Mouse (Mus musculus): Measurements from ENCODE around the gene Leprot. TPM values are rescaled to one million over a fixed set of nuclear protein-coding genes. Genes with fewer than 3 reads are reported as not detected.

Gene Leprot
- total RNA-seq, 2 experiments from 2014 or later, result 45.0 to 74.5 TPM

- DNase-seq (ENCODE audit: low spot score in 2 of 2), result peak; percentile 41 to 65
These were observed 16.7 kb downstream of the Leprot start for GRCm38 (mm10) chr4:101664160-101664750.

GRCm38 (mm10) chr4:101664766-101665165, 17.2 kb downstream of the Leprot start:
- DNase-seq (ENCODE audit: low spot score in 2 of 2), result no peak

GRCm38 (mm10) chr4:101669161-101669560, 21.6 kb downstream of the Leprot start:
- no peak for DNase-seq (ENCODE audit: low spot score in 2 of 2)

DNA sequence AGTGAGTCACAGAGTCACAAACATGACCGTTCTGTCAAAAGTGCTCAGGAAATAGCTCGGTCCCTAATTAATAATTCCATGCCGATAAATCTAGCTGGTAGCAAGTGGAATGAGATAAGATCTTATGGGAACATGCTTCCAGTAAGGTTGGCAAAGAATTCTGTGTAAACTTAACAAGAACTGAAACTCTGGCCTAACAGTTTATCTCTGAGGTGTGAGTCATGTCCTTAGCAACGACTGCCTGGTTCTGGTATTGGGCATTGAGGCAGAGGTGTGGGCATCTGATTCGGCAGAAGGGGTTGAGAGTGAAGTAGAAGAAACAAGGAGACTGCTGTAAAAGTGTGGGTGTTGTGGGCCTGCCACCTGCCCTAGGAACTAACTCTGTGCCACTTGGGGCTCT, 22.3 kb downstream of the Leprot start:
- DNase-seq (ENCODE audit: low spot score in 2 of 2), result peak in 1 of 2 experiments; percentile 18

- DNase-seq (ENCODE audit: low spot score in 2 of 2), result no peak
These were observed 27.3 kb downstream of the Leprot start for GRCm38 (mm10) chr4:101674790-101675189.

- no peak for DNase-seq (ENCODE audit: low spot score in 2 of 2)
These were observed 28.2 kb downstream of the Leprot start for GRCm38 (mm10) chr4:101675726-101676125.

DNA sequence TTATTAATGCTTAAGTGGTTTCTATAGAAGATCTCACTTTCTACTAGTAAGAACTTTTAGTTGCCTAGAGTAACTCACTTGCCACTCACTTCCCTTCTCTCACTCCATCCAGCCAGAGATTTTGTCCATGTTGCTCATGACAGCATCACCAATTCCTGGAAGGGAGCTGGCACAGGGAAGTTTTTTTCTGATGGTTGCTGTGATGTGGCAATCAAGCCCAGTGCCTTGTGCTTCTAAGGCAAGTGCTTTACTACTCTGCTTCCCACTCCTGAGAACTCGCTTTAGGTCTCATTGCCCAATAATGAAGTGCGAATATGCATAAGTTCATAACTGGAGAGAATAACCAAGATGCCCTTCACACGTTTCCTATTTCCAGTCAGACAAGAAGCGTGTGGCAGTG, 35.1 kb downstream of the Leprot start:
- DNase-seq (ENCODE audit: low spot score in 2 of 2), result peak in 1 of 2 experiments; percentile 26

- no peak for DNase-seq (ENCODE audit: low spot score in 2 of 2)
These were observed 35.6 kb downstream of the Leprot start for GRCm38 (mm10) chr4:101683086-101683485.

GRCm38 (mm10) chr4:101684821-101685220, 37.3 kb downstream of the Leprot start:
- DNase-seq (ENCODE audit: low spot score in 2 of 2), result no peak

GRCm38 (mm10) chr4:101686227-101686810, 38.8 kb downstream of the Leprot start:
- no peak for DNase-seq (ENCODE audit: low spot score in 2 of 2)

DNA sequence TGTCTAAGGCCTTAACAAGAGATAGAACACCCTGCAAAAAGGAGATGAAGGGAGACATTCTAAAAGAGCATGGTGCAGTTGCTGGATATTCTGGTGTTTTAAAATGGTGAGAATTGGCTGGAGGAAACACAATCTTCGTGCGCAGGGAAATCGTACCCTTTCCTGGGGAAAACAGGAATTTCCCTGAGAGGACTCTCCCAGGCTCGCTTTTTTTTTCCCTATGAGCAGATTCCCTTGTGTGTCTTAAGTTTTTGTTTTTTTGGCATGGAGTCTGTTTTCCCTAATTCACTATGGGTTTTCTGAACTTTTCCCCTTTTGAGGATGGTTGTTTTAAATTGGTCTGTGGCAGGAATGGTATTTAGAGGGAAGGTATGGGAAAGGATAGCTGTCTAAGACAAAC, 41.7 kb downstream of the Leprot start:
- no peak for DNase-seq (ENCODE audit: low spot score in 2 of 2)

DNA sequence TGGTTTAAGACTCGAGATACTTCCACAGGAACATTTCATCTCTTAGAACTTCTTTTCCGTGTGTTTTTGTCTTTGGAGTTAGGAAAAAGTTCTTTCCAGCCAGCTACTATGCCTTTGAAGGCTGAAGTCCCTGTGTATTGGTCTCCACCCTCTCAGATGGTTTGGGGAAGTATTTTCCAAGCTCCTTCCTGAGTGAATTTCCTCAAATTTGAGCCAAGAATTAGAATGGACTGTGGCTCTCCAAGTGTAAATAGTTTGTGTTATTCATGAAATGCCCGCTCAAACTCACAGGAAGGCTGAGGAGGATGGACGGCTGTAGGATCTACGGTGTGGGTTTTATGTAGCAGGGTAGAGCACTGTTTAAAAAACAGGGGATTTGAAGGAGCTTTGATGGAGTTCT, 42.1 kb downstream of the Leprot start:
- DNase-seq (ENCODE audit: low spot score in 2 of 2), result no peak

DNA sequence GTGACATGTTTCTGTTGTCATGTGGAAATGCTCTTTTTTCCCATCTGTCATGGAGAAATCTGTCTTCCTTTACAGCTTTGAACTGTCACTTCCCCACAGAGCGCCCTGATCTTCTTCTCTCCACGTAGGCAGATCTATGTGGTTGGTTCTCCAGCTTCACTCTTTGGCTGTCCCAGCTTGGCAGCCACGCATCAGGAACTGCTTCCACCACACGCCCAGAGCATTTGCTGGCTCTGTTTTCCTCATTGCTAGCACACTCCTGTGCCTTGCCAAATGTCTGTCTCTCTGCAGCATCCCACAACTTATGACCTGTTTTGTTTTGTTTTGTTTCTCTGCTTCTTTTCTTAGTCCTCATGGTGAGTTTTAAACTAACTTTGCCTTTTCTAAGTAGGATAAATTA, 45.4 kb downstream of the Leprot start:
- no peak for DNase-seq (ENCODE audit: low spot score in 2 of 2)

- no peak for DNase-seq (ENCODE audit: low spot score in 2 of 2)
These were observed 47.0 kb downstream of the Leprot start for GRCm38 (mm10) chr4:101694529-101694928.

GRCm38 (mm10) chr4:101697236-101697635, 49.7 kb downstream of the Leprot start:
- no peak for DNase-seq (ENCODE audit: low spot score in 2 of 2)

- no peak for DNase-seq (ENCODE audit: low spot score in 2 of 2)
These were observed 51.9 kb downstream of the Leprot start for GRCm38 (mm10) chr4:101699423-101699822.

DNA sequence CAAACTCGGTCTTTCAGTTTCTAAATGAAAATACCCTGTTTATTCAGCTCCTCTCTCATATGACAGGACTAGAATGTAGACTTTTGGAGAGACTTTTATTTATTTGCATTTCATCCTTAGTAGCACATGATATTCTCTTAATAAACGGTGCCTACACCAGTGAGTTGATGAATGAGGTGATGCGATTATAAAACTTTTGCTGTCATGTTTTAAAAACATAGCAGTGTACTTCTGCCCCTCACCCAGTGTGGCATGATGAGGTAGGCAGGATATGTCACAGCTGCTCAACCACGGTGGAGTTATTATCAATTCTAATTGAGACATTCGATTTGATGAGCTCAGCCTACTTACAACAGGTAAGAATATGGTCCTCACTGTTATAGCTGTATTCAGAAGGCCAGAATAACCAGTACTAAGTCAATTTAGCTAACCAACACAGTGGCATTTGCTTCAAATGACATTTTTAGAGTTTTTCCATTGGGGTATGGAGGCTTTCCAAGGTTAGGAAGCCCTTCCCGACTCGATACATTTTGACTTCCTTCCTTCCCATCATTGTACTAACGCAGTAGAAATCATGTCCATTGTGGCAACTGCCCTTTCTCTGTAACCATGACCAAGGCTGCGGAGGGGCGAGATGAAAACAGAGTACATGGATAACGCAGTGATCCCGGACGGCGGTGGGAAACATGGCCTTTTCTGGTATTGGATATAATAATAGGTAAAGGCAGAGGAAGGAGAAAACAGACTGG, 53.5 kb downstream of the Leprot start:
- no peak for DNase-seq (ENCODE audit: low spot score in 2 of 2)

- no peak for DNase-seq (ENCODE audit: low spot score in 2 of 2)
These were observed 57.8 kb downstream of the Leprot start for GRCm38 (mm10) chr4:101705325-101705724.

GRCm38 (mm10) chr4:101707234-101707633, 59.7 kb downstream of the Leprot start:
- no peak for DNase-seq (ENCODE audit: low spot score in 2 of 2)

DNA sequence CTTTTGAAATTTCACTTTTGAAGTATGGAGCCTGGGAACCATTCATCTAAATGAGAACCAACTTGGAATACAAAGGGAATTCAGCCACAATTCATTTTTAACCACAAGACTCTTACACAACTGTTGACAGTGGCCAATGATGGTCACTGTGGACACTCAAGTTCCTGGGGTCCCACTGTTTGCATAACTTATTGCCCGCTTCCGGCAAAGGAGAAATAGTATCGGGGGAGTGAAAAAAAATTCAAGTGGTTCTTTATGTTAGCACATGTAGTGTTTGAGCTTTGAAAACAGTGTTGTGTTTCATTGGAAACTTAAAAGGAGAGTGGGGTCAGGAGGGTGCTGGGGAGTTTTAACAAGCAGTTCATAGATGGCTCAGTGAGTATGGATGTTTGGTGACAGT, 60.4 kb downstream of the Leprot start:
- DNase-seq (ENCODE audit: low spot score in 2 of 2), result no peak

Measured in adrenal gland, adult 18-20 months (tissue).